Mouse (Mus musculus) embryonic facial prominence, embryonic 13.5 days (tissue): ENCODE results near the gene Trim67. TPM values are rescaled to one million over a fixed set of nuclear protein-coding genes. Genes with fewer than 3 reads are reported as not detected.

Experiments used
- ATAC-seq: fragments of 200-750 bp; cut with Nextera tagmentation; 2 replicates; pipeline ENCODE4 v1.8.0; 2017; ENCODE audit warnings: low read depth; ENCODE audit not compliant: insufficient number of reproducible peaks, insufficient read depth, low FRiP score, low TSS enrichment
- H3K27ac ChIP-seq: fragments of 300-500 bp; sonication (generic); 2 replicates; pipeline ENCODE4 v1.5.1; 2015; ENCODE audit warnings: moderate library complexity, mild to moderate bottlenecking, inconsistent platforms
- H3K27me3 ChIP-seq: fragments of 300-500 bp; sonication (generic); 2 replicates; pipeline ENCODE4 v1.6.1; 2015; ENCODE audit warnings: mild to moderate bottlenecking, inconsistent platforms
- H3K36me3 ChIP-seq: fragments of 300-500 bp; sonication (generic); 2 replicates; pipeline ENCODE4 v1.6.1; 2015; ENCODE audit warnings: mild to moderate bottlenecking, inconsistent platforms
- H3K4me1 ChIP-seq: fragments of 300-500 bp; sonication (generic); 2 replicates; pipeline ENCODE4 v1.6.1; 2015; ENCODE audit warnings: inconsistent platforms
- H3K4me2 ChIP-seq: fragments of 300-500 bp; sonication (generic); 2 replicates; pipeline ENCODE4 v1.6.1; 2015; ENCODE audit warnings: moderate library complexity, mild to moderate bottlenecking, inconsistent platforms
- H3K4me3 ChIP-seq: fragments of 300-500 bp; sonication (generic); 2 replicates; pipeline ENCODE4 v1.5.1; 2015; ENCODE audit warnings: mild to moderate bottlenecking, inconsistent platforms
- H3K9ac ChIP-seq: fragments of 300-500 bp; sonication (generic); 2 replicates; pipeline ENCODE4 v1.6.1; 2015; ENCODE audit warnings: mild to moderate bottlenecking, inconsistent platforms
- H3K9me3 ChIP-seq: fragments of 300-500 bp; sonication (generic); 2 replicates; pipeline ENCODE4 v1.6.1; 2016; ENCODE audit warnings: inconsistent platforms
- WGBS: fragments of 180-500 bp; shearing (Covaris S2); methylation state at CpG from one replicate; pipeline ENCODE4 v1.1.7; 2015; ENCODE audit warnings: mixed read lengths; 5-methylcytosine and 5-hydroxymethylcytosine counted together
- polyA plus RNA-seq: library from polyadenylated mRNA; unstranded; fragments of >200 nt; fragmentation: Nextera tagmentation; extraction: Ambion mirVana; gene quantifications from 2 replicates; pipeline ENCODE4 v1.2.1, GENCODE M21; 2015

Gene Trim67
- polyA plus RNA-seq, 1 experiment from 2014 or later: 0.18 TPM

DNA sequence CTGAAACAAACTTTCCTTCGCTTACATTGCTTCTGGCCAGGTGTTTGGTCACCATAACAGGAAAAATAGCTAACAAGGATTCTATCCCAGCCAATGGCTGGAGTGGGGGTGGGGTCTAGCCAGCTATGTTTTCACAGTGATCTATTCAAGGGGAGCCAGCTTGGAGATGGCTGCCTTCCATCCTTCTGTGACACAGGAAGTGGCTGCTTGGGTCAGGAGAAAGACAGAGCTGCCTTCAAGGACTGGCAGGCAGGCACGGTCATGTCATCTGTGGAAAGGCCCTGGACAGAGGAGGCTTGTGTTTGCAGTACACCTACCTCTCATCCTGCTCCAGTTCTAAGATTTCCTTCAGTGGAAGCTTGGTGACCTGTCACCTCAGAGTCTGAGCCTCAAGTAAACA, 20.5 kb upstream of the Trim67 start:
- 0 out of 2 replicates have a peak overlapping the region, but pooled peaks have one; percentile 11 for H3K9ac ChIP-seq
- no peak overlapping the region for H3K4me3 ChIP-seq
- 46% methylated on average over 2 of the region's 2 CpGs for WGBS
- peaks cover 3% of the 10 kb centered on the region; the same call in 1 of the 2 replicates for H3K4me1 ChIP-seq
- no peak for ATAC-seq
- H3K9me3 ChIP-seq: no peaks in the 10 kb centered on the region
- no peak overlapping the region for H3K4me2 ChIP-seq
- no peaks in the 10 kb centered on the region for H3K36me3 ChIP-seq
- H3K27ac ChIP-seq: no peak overlapping the region
- H3K27me3 ChIP-seq: peaks cover 11% of the 10 kb centered on the region

DNA sequence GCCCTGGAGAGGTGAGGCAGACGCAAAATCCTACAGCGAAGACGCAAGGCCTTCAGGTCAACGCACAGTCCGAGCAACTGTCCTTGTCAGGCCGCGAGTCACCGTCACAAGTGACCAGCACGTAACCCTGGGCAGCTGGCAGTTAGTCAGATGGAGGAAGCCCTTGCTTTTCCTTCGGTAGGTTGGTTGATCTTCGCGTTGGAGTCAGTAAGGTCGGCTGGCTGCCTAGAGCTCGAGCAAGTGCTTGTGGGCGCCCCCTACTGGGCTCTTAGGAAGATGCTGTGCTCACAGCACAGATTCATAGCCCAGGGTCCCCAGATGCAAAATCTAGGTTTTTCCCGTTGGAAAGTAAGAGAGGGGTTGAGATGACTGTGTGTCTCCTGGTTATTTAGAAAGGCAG, 17.2 kb upstream of the Trim67 start:
- Histone ChIP-seq H3K4me2 (peak overlapping the region; percentile 51), H3K9ac (no peak overlapping the region), H3K27ac (no peak overlapping the region), H3K4me3 (0 out of 2 replicates have a peak overlapping the region, but pooled peaks have one; percentile 17), H3K27me3 (peaks cover 18% of the 10 kb centered on the region), H3K9me3 (no peaks in the 10 kb centered on the region), H3K36me3 (no peaks in the 10 kb centered on the region), H3K4me1 (peaks cover 3% of the 10 kb centered on the region; the same call in 1 of the 2 replicates)
- no peak for ATAC-seq
- WGBS: 12% methylated on average over 16 of the region's 16 CpGs

GRCm38 (mm10) chr8:124780236-124780635, 12.7 kb upstream of the Trim67 start:
- WGBS: 30% methylated on average over 7 of the region's 7 CpGs
- Histone ChIP-seq H3K27ac (no peak overlapping the region), H3K9ac (no peak overlapping the region), H3K4me1 (peaks cover 6% of the 10 kb centered on the region), H3K4me2 (no peak overlapping the region), H3K4me3 (no peak overlapping the region), H3K9me3 (no peaks in the 10 kb centered on the region), H3K36me3 (no peaks in the 10 kb centered on the region), H3K27me3 (peaks cover 23% of the 10 kb centered on the region)
- ATAC-seq: no peak

- peaks cover 26% of the 10 kb centered on the region for H3K27me3 ChIP-seq
- 82% methylated on average over 3 of the region's 3 CpGs for WGBS
- H3K36me3 ChIP-seq: no peaks in the 10 kb centered on the region
- peaks cover 3% of the 10 kb centered on the region; the same call in 1 of the 2 replicates for H3K4me1 ChIP-seq
- no peak overlapping the region for H3K4me2 ChIP-seq
- H3K27ac ChIP-seq: no peak overlapping the region
- H3K9ac ChIP-seq: no peak overlapping the region
- no peaks in the 10 kb centered on the region for H3K9me3 ChIP-seq
- H3K4me3 ChIP-seq: no peak overlapping the region
- ATAC-seq: no peak
Observed at GRCm38 (mm10) chr8:124782431-124782830, 10.5 kb upstream of the Trim67 start.

DNA sequence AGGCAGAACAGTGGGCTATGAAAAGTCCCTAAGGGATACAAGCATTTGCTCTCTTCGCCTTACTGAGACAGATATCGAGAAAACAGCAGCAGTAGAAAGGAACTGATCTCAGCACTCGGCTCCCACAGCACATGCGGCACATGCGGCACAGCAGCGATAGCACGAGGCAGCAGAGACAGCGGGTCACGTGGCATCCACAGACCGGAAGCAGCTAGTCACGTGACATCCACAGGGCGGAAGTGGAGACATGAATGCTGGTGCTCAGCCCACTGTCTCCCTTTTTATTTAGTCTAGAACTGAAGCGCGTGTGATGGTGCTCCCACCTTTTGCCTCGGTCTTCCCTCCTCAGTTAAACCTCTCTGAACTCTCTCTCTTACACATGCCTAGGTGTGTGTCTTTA, 9.7 kb upstream of the Trim67 start:
- 84% methylated on average over 15 of the region's 15 CpGs for WGBS
- Histone ChIP-seq H3K27ac (no peak overlapping the region), H3K9me3 (no peaks in the 10 kb centered on the region), H3K36me3 (no peaks in the 10 kb centered on the region), H3K27me3 (peaks cover 26% of the 10 kb centered on the region), H3K4me2 (no peak overlapping the region), H3K4me3 (no peak overlapping the region), H3K9ac (no peak overlapping the region), H3K4me1 (peaks cover 3% of the 10 kb centered on the region; the same call in 1 of the 2 replicates)
- ATAC-seq: no peak

- no peak overlapping the region for H3K4me2 ChIP-seq
- WGBS: 80% methylated on average over 13 of the region's 13 CpGs
- peaks cover 23% of the 10 kb centered on the region for H3K27me3 ChIP-seq
- H3K27ac ChIP-seq: no peak overlapping the region
- H3K9ac ChIP-seq: no peak overlapping the region
- H3K36me3 ChIP-seq: no peaks in the 10 kb centered on the region
- no peak for ATAC-seq
- H3K4me3 ChIP-seq: no peak overlapping the region
- peaks cover 3% of the 10 kb centered on the region; the same call in 1 of the 2 replicates for H3K4me1 ChIP-seq
- no peaks in the 10 kb centered on the region for H3K9me3 ChIP-seq
Observed at GRCm38 (mm10) chr8:124784613-124785012, 8.3 kb upstream of the Trim67 start.

DNA sequence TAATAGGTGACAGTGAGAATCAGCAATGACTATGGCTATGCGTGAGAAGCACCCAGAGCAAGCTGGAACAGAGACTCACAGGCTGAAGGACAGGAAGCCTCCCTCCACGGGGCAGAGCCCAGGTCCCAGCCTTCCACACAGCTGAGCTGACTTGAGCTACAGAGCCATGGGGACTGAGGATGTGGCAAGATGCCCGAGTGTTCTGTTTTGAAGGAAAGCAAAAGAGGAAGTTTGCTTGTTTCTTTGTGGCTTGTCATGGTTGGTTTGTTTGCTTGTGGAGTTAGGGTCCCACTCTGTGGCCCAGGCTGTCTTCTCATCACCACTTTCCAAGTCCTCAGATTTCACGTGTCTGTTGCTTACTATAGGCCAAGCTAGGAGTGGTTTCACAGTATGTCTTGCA, 2.2 kb upstream of the Trim67 start:
- H3K36me3 ChIP-seq: no peaks in the 10 kb centered on the region
- H3K27ac ChIP-seq: no peak overlapping the region
- H3K4me2 ChIP-seq: no peak overlapping the region
- ATAC-seq: no peak
- H3K4me1 ChIP-seq: peaks cover 26% of the 10 kb centered on the region
- H3K4me3 ChIP-seq: no peak overlapping the region
- no peaks in the 10 kb centered on the region for H3K9me3 ChIP-seq
- WGBS: 66% methylated on average over 4 of the region's 4 CpGs
- H3K9ac ChIP-seq: no peak overlapping the region
- peaks cover 69% of the 10 kb centered on the region for H3K27me3 ChIP-seq

DNA sequence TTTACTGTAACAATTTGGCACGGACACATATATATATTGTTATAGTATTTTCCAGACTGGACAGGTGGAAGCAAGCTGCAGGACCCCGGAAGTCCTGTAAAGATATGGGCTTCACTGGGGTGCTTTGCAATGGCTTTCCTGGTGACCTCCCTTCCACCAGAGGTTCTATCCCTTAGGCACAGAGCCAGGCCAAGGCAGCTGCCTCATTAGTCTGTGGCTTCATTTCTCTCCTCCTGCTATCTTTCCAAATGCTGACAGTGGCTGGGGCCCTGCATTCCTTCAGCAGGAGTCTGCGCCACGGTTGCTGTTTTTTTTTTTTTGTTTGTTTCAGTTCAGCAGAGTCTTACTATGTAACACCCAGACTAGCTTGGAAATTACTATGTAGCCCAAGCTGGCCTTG, 1.1 kb upstream of the Trim67 start:
- peaks cover 74% of the 10 kb centered on the region for H3K27me3 ChIP-seq
- no peaks in the 10 kb centered on the region for H3K9me3 ChIP-seq
- H3K4me2 ChIP-seq: peak overlapping the region; percentile 100
- ATAC-seq: no peak
- H3K27ac ChIP-seq: no peak overlapping the region
- WGBS: 37% methylated on average over 4 of the region's 4 CpGs
- no peaks in the 10 kb centered on the region for H3K36me3 ChIP-seq
- H3K4me3 ChIP-seq: peak overlapping the region; percentile 63
- peaks cover 26% of the 10 kb centered on the region for H3K4me1 ChIP-seq
- 0 out of 2 replicates have a peak overlapping the region, but pooled peaks have one; percentile 51 for H3K9ac ChIP-seq

GRCm38 (mm10) chr8:124792186-124792585, 706 bp upstream of the Trim67 start:
- Histone ChIP-seq H3K4me3 (peak overlapping the region; percentile 63), H3K9me3 (no peaks in the 10 kb centered on the region), H3K36me3 (no peaks in the 10 kb centered on the region), H3K9ac (peak overlapping the region; percentile 51; the same call in 1 of the 2 replicates), H3K27ac (no peak overlapping the region), H3K27me3 (peaks cover 74% of the 10 kb centered on the region), H3K4me2 (peak overlapping the region; percentile 100), H3K4me1 (peaks cover 26% of the 10 kb centered on the region)
- under 1% methylated on average over 32 of the region's 32 CpGs for WGBS
- no peak for ATAC-seq

GRCm38 (mm10) chr8:124793172-124793651, 320 bp downstream of the Trim67 start:
- H3K4me2 ChIP-seq: peak overlapping the region; percentile 100
- H3K36me3 ChIP-seq: no peaks in the 10 kb centered on the region
- under 1% methylated on average over 51 of the region's 51 CpGs for WGBS
- peaks cover 26% of the 10 kb centered on the region for H3K4me1 ChIP-seq
- H3K4me3 ChIP-seq: peak overlapping the region; percentile 63
- H3K9me3 ChIP-seq: no peaks in the 10 kb centered on the region
- peak overlapping the region; percentile 51; the same call in 1 of the 2 replicates for H3K9ac ChIP-seq
- peaks cover 83% of the 10 kb centered on the region for H3K27me3 ChIP-seq
- H3K27ac ChIP-seq: no peak overlapping the region
- peak; percentile 76 for ATAC-seq

DNA sequence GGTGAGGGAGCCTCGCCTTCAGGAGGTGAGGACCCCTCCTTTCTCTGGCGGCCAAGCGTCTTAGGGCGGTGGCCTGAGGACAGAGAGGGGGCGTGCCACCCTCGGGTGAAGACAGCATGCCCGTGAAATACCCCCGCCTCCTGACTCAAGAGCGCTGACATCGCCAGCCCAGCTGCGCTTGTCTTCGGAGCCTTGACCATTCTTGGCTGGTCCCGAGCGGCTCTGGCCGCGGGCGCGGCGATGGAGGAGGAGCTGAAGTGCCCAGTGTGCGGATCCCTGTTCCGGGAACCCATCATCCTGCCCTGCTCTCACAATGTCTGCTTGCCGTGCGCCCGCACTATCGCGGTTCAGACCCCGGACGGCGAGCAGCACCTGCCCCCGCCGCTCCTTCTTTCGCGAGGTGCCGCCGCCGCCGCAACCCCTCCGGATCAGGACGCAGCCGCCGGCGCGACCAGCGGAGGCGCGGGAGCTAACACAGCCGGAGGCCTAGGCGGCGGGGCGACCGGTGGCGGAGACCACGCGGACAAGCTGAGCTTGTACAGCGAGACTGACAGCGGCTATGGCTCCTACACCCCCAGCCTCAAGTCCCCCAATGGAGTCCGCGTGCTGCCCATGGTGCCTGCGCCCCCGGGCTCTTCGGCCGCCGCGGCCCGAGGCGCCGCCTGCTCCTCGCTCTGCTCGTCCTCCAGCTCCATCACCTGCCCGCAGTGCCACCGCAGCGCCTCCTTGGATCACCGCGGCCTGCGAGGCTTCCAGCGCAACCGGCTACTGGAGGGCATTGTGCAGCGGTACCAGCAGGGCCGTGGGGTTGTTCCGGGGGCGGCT, 981 bp downstream of the Trim67 start:
- under 1% methylated on average over 78 of the region's 81 CpGs for WGBS
- H3K4me2 ChIP-seq: peak overlapping the region; percentile 100
- no peaks in the 10 kb centered on the region for H3K36me3 ChIP-seq
- peaks cover 83% of the 10 kb centered on the region for H3K27me3 ChIP-seq
- H3K4me1 ChIP-seq: peaks cover 26% of the 10 kb centered on the region
- peak overlapping the region; percentile 32; the same call in 1 of the 2 replicates for H3K9ac ChIP-seq
- no peaks in the 10 kb centered on the region for H3K9me3 ChIP-seq
- no peak for ATAC-seq
- H3K27ac ChIP-seq: no peak overlapping the region
- peak overlapping the region; percentile 63 for H3K4me3 ChIP-seq

DNA sequence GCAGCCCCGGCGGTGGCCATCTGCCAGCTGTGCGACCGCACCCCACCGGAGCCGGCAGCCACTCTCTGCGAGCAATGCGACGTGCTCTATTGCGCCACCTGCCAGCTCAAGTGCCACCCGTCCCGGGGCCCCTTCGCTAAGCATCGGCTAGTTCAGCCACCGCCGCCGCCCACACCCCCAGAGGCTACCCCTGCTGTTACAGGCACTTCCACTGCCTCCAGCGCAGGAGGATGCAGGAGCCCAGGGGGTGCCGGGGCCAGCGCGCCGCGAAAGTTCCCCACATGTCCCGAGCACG, 1.5 kb downstream of the Trim67 start:
- ATAC-seq: no peak
- Histone ChIP-seq H3K4me3 (peak overlapping the region; percentile 63), H3K27me3 (peaks cover 82% of the 10 kb centered on the region), H3K27ac (no peak overlapping the region), H3K4me2 (peak overlapping the region; percentile 100), H3K4me1 (peaks cover 26% of the 10 kb centered on the region), H3K9ac (no peak overlapping the region), H3K9me3 (no peaks in the 10 kb centered on the region), H3K36me3 (no peaks in the 10 kb centered on the region)
- WGBS: under 1% methylated on average over 25 of the region's 25 CpGs
